Mouse (Mus musculus): ENCODE data around the gene Rab3d.

- peak; percentile 72 for TF ChIP-seq CTCF (IDR thresholded peaks at IDR 0.05; ENCODE audit: low read depth, low read length)
- no peak for TF ChIP-seq POLR2A (IDR thresholded peaks at IDR 0.05; ENCODE audit: insufficient read depth, low read length)
Measured at GRCm38 (mm10) chr9:21876601-21877000, 41.4 kb downstream of the Rab3d start.
